Mouse (Mus musculus): ENCODE measurements around the gene Higd1c. TPM values are rescaled to one million over a fixed set of nuclear protein-coding genes. Genes with fewer than 3 reads are reported as not detected.
"Not testable (repeated sequence)": the region's sequence is repeated elsewhere in the genome, so short reads cannot be mapped to it uniquely, and the experiment has no call there.

The Higd1c gene
- polyA plus RNA-seq, 1 experiment: not detected

GRCm38 (mm10) chr15:100367119-100367518 is 2.8 kb downstream of the Higd1c start:
- TF ChIP-seq CTCF (IDR thresholded peaks at IDR 0.05; ENCODE audit: extremely low read depth, insufficient read depth, insufficient read length, insufficient replicate concordance) (no peak), POLR2A (IDR thresholded peaks at IDR 0.05; ENCODE audit: low read depth, low read length) (no peak)
- Histone ChIP-seq H3K27ac (ENCODE audit: insufficient read depth, low read length) (no peak overlapping the region), H3K27me3 (ENCODE audit: control insufficient read depth, insufficient read depth, low read length) (no peaks in the 10 kb centered on the region), H3K4me1 (ENCODE audit: control insufficient read depth, insufficient read depth, insufficient read length) (no peaks in the 10 kb centered on the region), H3K36me3 (ENCODE audit: control insufficient read depth, insufficient read depth, low read length) (no peaks in the 10 kb centered on the region), H3K4me3 (ENCODE audit: extremely low read depth, insufficient read depth, insufficient read length) (no peak overlapping the region)
- DNase-seq (ENCODE audit: low read depth in 1 of 2, low spot score in 2 of 2): no peak
- WGBS: 87% methylated on average over 7 of the region's 7 CpGs

DNA sequence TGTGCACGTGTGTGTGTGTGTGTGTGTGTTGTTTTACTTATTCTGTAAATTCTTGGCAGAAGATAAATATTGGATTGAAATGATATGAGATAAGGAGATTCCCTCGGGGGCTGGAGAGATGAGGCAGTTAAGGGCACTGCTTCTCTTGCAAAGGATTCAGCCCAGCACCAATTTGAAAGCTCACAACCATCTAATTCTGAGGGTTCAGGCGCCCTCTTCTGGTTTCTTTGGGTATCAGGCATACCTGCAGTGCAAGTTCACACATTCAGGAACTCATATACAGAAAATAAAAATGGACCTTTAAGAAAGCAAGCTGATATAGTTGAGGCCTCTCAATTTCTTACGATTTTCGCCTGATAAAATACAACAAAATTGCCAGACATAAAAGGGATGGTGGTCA is 10.7 kb downstream of the Higd1c start:
- no peak for TF ChIP-seq POLR2A (IDR thresholded peaks at IDR 0.05; ENCODE audit: low read depth, low read length)
- peak; percentile 24; the same call in 1 of the 2 replicates for TF ChIP-seq CTCF (IDR thresholded peaks at IDR 0.05; ENCODE audit: extremely low read depth, insufficient read depth, insufficient read length, insufficient replicate concordance)
- no peak overlapping the region for H3K27ac ChIP-seq (ENCODE audit: insufficient read depth, low read length)
- 51% methylated on average over 5 of the region's 5 CpGs for WGBS

GRCm38 (mm10) chr15:100377847-100378505 is 13.6 kb downstream of the Higd1c start:
- H3K27me3 ChIP-seq (ENCODE audit: control insufficient read depth, insufficient read depth, low read length); H3K4me3 ChIP-seq (ENCODE audit: extremely low read depth, insufficient read depth, insufficient read length); H3K4me1 ChIP-seq (ENCODE audit: control insufficient read depth, insufficient read depth, insufficient read length); DNase-seq (ENCODE audit: low read depth in 1 of 2, low spot score in 2 of 2); H3K36me3 ChIP-seq (ENCODE audit: control insufficient read depth, insufficient read depth, low read length); H3K27ac ChIP-seq (ENCODE audit: insufficient read depth, low read length): not testable (repeated sequence)
- 57% methylated on average over 4 of the region's 9 CpGs for WGBS

More for the DNA sequence above, 10.7 kb downstream of the Higd1c start:
- no peaks in the 10 kb centered on the region for H3K4me1 ChIP-seq (ENCODE audit: control insufficient read depth, insufficient read depth, insufficient read length)
- H3K4me3 ChIP-seq (ENCODE audit: extremely low read depth, insufficient read depth, insufficient read length): no peak overlapping the region
- H3K27me3 ChIP-seq (ENCODE audit: control insufficient read depth, insufficient read depth, low read length): no peaks in the 10 kb centered on the region
- no peaks in the 10 kb centered on the region for H3K36me3 ChIP-seq (ENCODE audit: control insufficient read depth, insufficient read depth, low read length)
- peak in 1 of 2 experiments; percentile 17 for DNase-seq (ENCODE audit: low read depth in 1 of 2, low spot score in 2 of 2)

- Histone ChIP-seq H3K4me1 (ENCODE audit: control insufficient read depth, insufficient read depth, insufficient read length) (no peaks in the 10 kb centered on the region), H3K27me3 (ENCODE audit: control insufficient read depth, insufficient read depth, low read length) (no peaks in the 10 kb centered on the region), H3K27ac (ENCODE audit: insufficient read depth, low read length) (no peak overlapping the region), H3K4me3 (ENCODE audit: extremely low read depth, insufficient read depth, insufficient read length) (no peak overlapping the region), H3K36me3 (ENCODE audit: control insufficient read depth, insufficient read depth, low read length) (no peaks in the 10 kb centered on the region)
- no peak for DNase-seq (ENCODE audit: low read depth in 1 of 2, low spot score in 2 of 2)
- no peak for TF ChIP-seq CTCF (IDR thresholded peaks at IDR 0.05; ENCODE audit: extremely low read depth, insufficient read depth, insufficient read length, insufficient replicate concordance)
- no peak for TF ChIP-seq POLR2A (IDR thresholded peaks at IDR 0.05; ENCODE audit: low read depth, low read length)
- WGBS: 90% methylated on average over 8 of the region's 8 CpGs
Observed at GRCm38 (mm10) chr15:100379658-100380057, 15.3 kb downstream of the Higd1c start.

- Histone ChIP-seq H3K36me3 (ENCODE audit: control insufficient read depth, insufficient read depth, low read length) (no peaks in the 10 kb centered on the region), H3K27ac (ENCODE audit: insufficient read depth, low read length) (no peak overlapping the region), H3K4me3 (ENCODE audit: extremely low read depth, insufficient read depth, insufficient read length) (no peak overlapping the region), H3K27me3 (ENCODE audit: control insufficient read depth, insufficient read depth, low read length) (no peaks in the 10 kb centered on the region), H3K4me1 (ENCODE audit: control insufficient read depth, insufficient read depth, insufficient read length) (no peaks in the 10 kb centered on the region)
- TF ChIP-seq CTCF (IDR thresholded peaks at IDR 0.05; ENCODE audit: extremely low read depth, insufficient read depth, insufficient read length, insufficient replicate concordance) (no peak), POLR2A (IDR thresholded peaks at IDR 0.05; ENCODE audit: low read depth, low read length) (no peak)
- WGBS: 73% methylated on average over 2 of the region's 2 CpGs
- no peak for DNase-seq (ENCODE audit: low read depth in 1 of 2, low spot score in 2 of 2)
Observed at GRCm38 (mm10) chr15:100380104-100380503, 15.8 kb downstream of the Higd1c start.

GRCm38 (mm10) chr15:100385705-100386104 is 21.4 kb downstream of the Higd1c start:
- Histone ChIP-seq H3K36me3 (ENCODE audit: control insufficient read depth, insufficient read depth, low read length) (no peaks in the 10 kb centered on the region), H3K27me3 (ENCODE audit: control insufficient read depth, insufficient read depth, low read length) (no peaks in the 10 kb centered on the region), H3K4me3 (ENCODE audit: extremely low read depth, insufficient read depth, insufficient read length) (no peak overlapping the region), H3K27ac (ENCODE audit: insufficient read depth, low read length) (no peak overlapping the region), H3K4me1 (ENCODE audit: control insufficient read depth, insufficient read depth, insufficient read length) (peaks cover 9% of the 10 kb centered on the region)
- TF ChIP-seq POLR2A (IDR thresholded peaks at IDR 0.05; ENCODE audit: low read depth, low read length): no peak
- no peak for TF ChIP-seq CTCF (IDR thresholded peaks at IDR 0.05; ENCODE audit: extremely low read depth, insufficient read depth, insufficient read length, insufficient replicate concordance)
- WGBS: 90% methylated on average over 9 of the region's 9 CpGs
- no peak for DNase-seq (ENCODE audit: low read depth in 1 of 2, low spot score in 2 of 2)

DNA sequence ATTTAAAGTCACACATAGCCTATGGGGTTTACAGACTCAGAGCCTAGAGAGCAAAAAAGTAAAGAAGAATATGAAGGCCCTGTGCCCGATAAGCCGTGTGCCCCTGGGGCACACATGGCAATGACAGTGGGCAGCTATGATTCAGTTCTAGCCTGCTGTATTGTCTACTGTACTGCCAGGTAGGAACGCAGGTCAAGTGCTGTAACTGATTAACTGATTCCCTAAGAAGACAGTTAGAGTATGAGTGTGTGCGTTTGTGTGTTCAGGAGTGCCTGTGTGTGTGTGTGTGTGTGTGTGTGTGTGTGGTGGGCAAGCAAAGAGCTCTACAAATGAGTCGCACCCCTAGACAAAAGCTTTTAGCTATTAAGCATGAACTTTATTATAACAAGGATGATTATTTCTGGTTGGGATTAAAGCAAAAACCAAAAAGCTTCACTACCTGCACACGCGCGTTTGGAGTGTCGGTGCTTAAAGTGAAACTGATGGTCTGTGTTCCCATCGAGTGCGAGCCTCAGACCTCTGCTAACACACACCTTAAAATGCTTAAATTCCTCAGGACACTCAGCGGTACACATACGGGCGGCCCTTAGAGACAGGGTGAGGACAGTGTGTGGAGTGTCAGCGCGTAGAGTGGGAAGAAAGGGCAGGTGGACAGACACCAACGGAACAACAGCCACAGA is 23.3 kb downstream of the Higd1c start:
- no peak overlapping the region for H3K27ac ChIP-seq (ENCODE audit: insufficient read depth, low read length)
- TF ChIP-seq POLR2A (IDR thresholded peaks at IDR 0.05; ENCODE audit: low read depth, low read length) (no peak), CTCF (IDR thresholded peaks at IDR 0.05; ENCODE audit: extremely low read depth, insufficient read depth, insufficient read length, insufficient replicate concordance) (no peak)
- H3K4me3 ChIP-seq (ENCODE audit: extremely low read depth, insufficient read depth, insufficient read length): no peak overlapping the region
- peaks cover 9% of the 10 kb centered on the region for H3K4me1 ChIP-seq (ENCODE audit: control insufficient read depth, insufficient read depth, insufficient read length)
- no peaks in the 10 kb centered on the region for H3K36me3 ChIP-seq (ENCODE audit: control insufficient read depth, insufficient read depth, low read length)
- DNase-seq (ENCODE audit: low read depth in 1 of 2, low spot score in 2 of 2): no peak
- 88% methylated on average over 17 of the region's 17 CpGs for WGBS
- no peaks in the 10 kb centered on the region for H3K27me3 ChIP-seq (ENCODE audit: control insufficient read depth, insufficient read depth, low read length)

Data from spleen, adult 2 months (tissue).